Mouse (Mus musculus) cerebellum, adult 18-20 months (tissue): Measurements from ENCODE around the gene Nek6.

Experiments used
- DNase-seq, 2 experiments: peaks; one replicate each; pipeline ENCODE4 v3.0.0; 2021

The Nek6 gene

GRCm38 (mm10) chr2:38510120-38510519 lies 1.3 kb upstream of the Nek6 start:
- DNase-seq: peak; percentile 54 to 57

GRCm38 (mm10) chr2:38512308-38513182 lies 1.1 kb downstream of the Nek6 start:
- peak; percentile 28 to 37 for DNase-seq

GRCm38 (mm10) chr2:38513183-38513529 lies 1.7 kb downstream of the Nek6 start:
- DNase-seq: no peak

GRCm38 (mm10) chr2:38514411-38514810 lies 3.0 kb downstream of the Nek6 start:
- DNase-seq: no peak

- DNase-seq: no peak
These were observed 4.0 kb downstream of the Nek6 start for GRCm38 (mm10) chr2:38515446-38515845.

GRCm38 (mm10) chr2:38516471-38516870 lies 5.0 kb downstream of the Nek6 start:
- DNase-seq: no peak

- DNase-seq: no peak
These were observed 5.6 kb downstream of the Nek6 start for GRCm38 (mm10) chr2:38517045-38517444.

- no peak for DNase-seq
These were observed 7.3 kb downstream of the Nek6 start for GRCm38 (mm10) chr2:38518719-38519118.

GRCm38 (mm10) chr2:38519934-38520333 lies 8.5 kb downstream of the Nek6 start:
- DNase-seq: no peak

GRCm38 (mm10) chr2:38521618-38522017 lies 10.2 kb downstream of the Nek6 start:
- DNase-seq: no peak

GRCm38 (mm10) chr2:38522354-38522753 lies 10.9 kb downstream of the Nek6 start:
- no peak for DNase-seq

GRCm38 (mm10) chr2:38523781-38524445 lies 12.5 kb downstream of the Nek6 start:
- DNase-seq: no peak

- DNase-seq: no peak
These were observed 13.6 kb downstream of the Nek6 start for GRCm38 (mm10) chr2:38525034-38525433.

GRCm38 (mm10) chr2:38529582-38530152 lies 18.2 kb downstream of the Nek6 start:
- DNase-seq: no peak

- no peak for DNase-seq
These were observed 19.5 kb downstream of the Nek6 start for GRCm38 (mm10) chr2:38530955-38531381.

GRCm38 (mm10) chr2:38533322-38533721 lies 21.9 kb downstream of the Nek6 start:
- no peak for DNase-seq

GRCm38 (mm10) chr2:38533767-38534166 lies 22.3 kb downstream of the Nek6 start:
- no peak for DNase-seq

GRCm38 (mm10) chr2:38534241-38534940 lies 22.9 kb downstream of the Nek6 start:
- no peak for DNase-seq

GRCm38 (mm10) chr2:38535051-38535450 lies 23.6 kb downstream of the Nek6 start:
- no peak for DNase-seq

- DNase-seq: no peak
These were observed 24.2 kb downstream of the Nek6 start for GRCm38 (mm10) chr2:38535521-38536220.

GRCm38 (mm10) chr2:38536331-38536731 lies 24.9 kb downstream of the Nek6 start:
- DNase-seq: peak; percentile 70 to 82

GRCm38 (mm10) chr2:38539677-38540076 lies 28.2 kb downstream of the Nek6 start:
- peak; percentile 94 to 97 for DNase-seq

GRCm38 (mm10) chr2:38540666-38541065 lies 29.2 kb downstream of the Nek6 start:
- peak; percentile 31 to 41 for DNase-seq
